Mouse (Mus musculus) left cerebral cortex, adult 8-10 months (tissue): ENCODE results near the gene Dscaml1. TPM values are rescaled to one million over a fixed set of nuclear protein-coding genes. Genes with fewer than 3 reads are reported as not detected.
"Not testable (repeated sequence)": the region's sequence is repeated elsewhere in the genome, so short reads cannot be mapped to it uniquely, and the experiment has no call there.

ENCODE experiments used
- DNase-seq, 2 experiments: peaks; one replicate each; pipeline ENCODE4 v3.0.0; 2022; ENCODE audit warnings: low spot score in 2 of 2
- total RNA-seq, 4 experiments: library from RNA; stranded (reverse); gene quantifications; 2 replicates each; pipeline ENCODE4 v1.2.4; 2022

Gene Dscaml1
- total RNA-seq, 4 experiments from 2014 or later: 42.5 to 65.6 (median 47.0) TPM

GRCm38 (mm10) chr9:45768421-45768820, 342.0 kb downstream of the Dscaml1 start:
- no peak for DNase-seq

GRCm38 (mm10) chr9:45769596-45769995, 343.2 kb downstream of the Dscaml1 start:
- DNase-seq: no peak

GRCm38 (mm10) chr9:45774088-45774487, 347.7 kb downstream of the Dscaml1 start:
- DNase-seq: no peak

GRCm38 (mm10) chr9:45776176-45776575, 349.7 kb downstream of the Dscaml1 start:
- not testable (repeated sequence) for DNase-seq

GRCm38 (mm10) chr9:45779201-45779600, 352.8 kb downstream of the Dscaml1 start:
- DNase-seq: no peak

- DNase-seq: no peak
Measured at GRCm38 (mm10) chr9:45783249-45784069, 357.0 kb downstream of the Dscaml1 start.

- no peak for DNase-seq
Measured at GRCm38 (mm10) chr9:45787071-45787470, 360.6 kb downstream of the Dscaml1 start.

- no peak for DNase-seq
Measured at GRCm38 (mm10) chr9:45787547-45787946, 361.1 kb downstream of the Dscaml1 start.

- DNase-seq: no peak
Measured at GRCm38 (mm10) chr9:45788405-45788804, 362.0 kb downstream of the Dscaml1 start.

- DNase-seq: no peak
Measured at GRCm38 (mm10) chr9:45791456-45792142, 365.2 kb downstream of the Dscaml1 start.

- no peak for DNase-seq
Measured at GRCm38 (mm10) chr9:45792235-45792634, 365.8 kb downstream of the Dscaml1 start.

- DNase-seq: no peak
Measured at GRCm38 (mm10) chr9:45793697-45794096, 367.3 kb downstream of the Dscaml1 start.

- DNase-seq: no peak
Measured at GRCm38 (mm10) chr9:45795722-45796121, 369.3 kb downstream of the Dscaml1 start.

- DNase-seq: no peak
Measured at GRCm38 (mm10) chr9:45797271-45797670, 370.8 kb downstream of the Dscaml1 start.

- DNase-seq: no peak
Measured at GRCm38 (mm10) chr9:45798467-45799164, 372.2 kb downstream of the Dscaml1 start.

GRCm38 (mm10) chr9:45799402-45799801, 373.0 kb downstream of the Dscaml1 start:
- no peak for DNase-seq

Other genes starting within 250 kb of the Dscaml1 start
- gene BC049352, start 244.6 kb upstream of the Dscaml1 start, total RNA-seq: 1 to 10 TPM; 1.6 to 1.9 (median 1.7) TPM
- gene Tmprss4, start 222.5 kb upstream of the Dscaml1 start, total RNA-seq: under 1 TPM in 3 of 4 experiments, not detected in 1; 0.16 to 0.66 (median 0.30) TPM
- 1 to 10 TPM; 3.2 to 8.3 (median 4.9) TPM for gene Il10ra, start 157.5 kb upstream of the Dscaml1 start, total RNA-seq
- not detected for gene Tmprss13, start 107.5 kb upstream of the Dscaml1 start, total RNA-seq
- 100 to 1,000 TPM; 102 to 119 (median 108) TPM for gene Fxyd6, start 56.4 kb upstream of the Dscaml1 start, total RNA-seq
- 10 to 100 TPM in 1 of 4 experiments, 1 to 10 TPM in 3; 6.5 to 11.3 (median 7.9) TPM for gene Fxyd2, start 27.0 kb upstream of the Dscaml1 start, total RNA-seq